ENCODE assay signal across 14 mouse cellular contexts in genomic region chr9:62287633-62288025, GRCm38 (mm10). TPM values are rescaled to one million over a fixed set of nuclear protein-coding genes. Genes with fewer than 3 reads are reported as not detected.
"Had no signal": no experiment of that assay in that cellular context is flagged by ENCODE, and none has a peak within 500 bp of the region (broad histone marks: within the 10 kb centered on the region; RNA-seq: fewer than 3 reads in every experiment).

No protein-coding gene starts in this region.

- H3K9ac ChIP-seq: limb, embryonic 13.5 days; liver, embryonic 14.5 days; lung, embryonic 14.5 days; midbrain, embryonic 12.5 days; neural tube, embryonic 13.5 days had no signal

- H3K4me3 ChIP-seq: limb, embryonic 13.5 days; midbrain, embryonic 12.5 days; neural tube, embryonic 13.5 days had no signal

- H3K36me3 ChIP-seq: limb, embryonic 13.5 days; midbrain, embryonic 12.5 days; neural tube, embryonic 13.5 days had no signal

- H3K4me1 ChIP-seq: limb, embryonic 13.5 days; midbrain, embryonic 12.5 days; neural tube, embryonic 13.5 days had no signal

- H3K27ac ChIP-seq: kidney, postnatal 0 days; limb, embryonic 13.5 days; liver, embryonic 14.5 days; midbrain, embryonic 12.5 days; neural tube, embryonic 13.5 days; stomach, postnatal 0 days had no signal

- H3K27me3 ChIP-seq: neural tube, embryonic 13.5 days had no signal

RNA-seq across cellular contexts. Expression of gene Spesp1, which starts 5.6 kb away (rescaled TPM):
- total RNA-seq: left cerebral cortex, adult 18-20 months; left cerebral cortex, postnatal 10 days; left cerebral cortex, postnatal 4 days; liver, adult 2 months; megakaryocyte-erythroid progenitor cell, adult 5-6 weeks had no signal
- polyA plus RNA-seq: intestine, postnatal 0 days; kidney, postnatal 0 days; limb, embryonic 13.5 days; liver, adult 2 months; liver, embryonic 14.5 days; lung, embryonic 14.5 days; midbrain, embryonic 12.5 days; midbrain, embryonic 16.5 days; neural tube, embryonic 13.5 days; stomach, postnatal 0 days had no signal
